Mouse (Mus musculus) heart, embryonic 13.5 days (tissue): ENCODE measurements around the gene Metap2. TPM values are rescaled to one million over a fixed set of nuclear protein-coding genes. Genes with fewer than 3 reads are reported as not detected.
"Not testable (repeated sequence)": the region's sequence is repeated elsewhere in the genome, so short reads cannot be mapped to it uniquely, and the experiment has no call there.

Source experiments
- ATAC-seq: fragments of 200-750 bp; cut with Nextera tagmentation; 2 replicates; pipeline ENCODE4 v1.8.0; 2017; ENCODE audit warnings: moderate TSS enrichment; ENCODE audit not compliant: insufficient number of reproducible peaks, low FRiP score, low TSS enrichment; ENCODE audit errors: extremely low read depth
- H3K27ac ChIP-seq: fragments of 300-500 bp; sonication (generic); replicated peaks from 2 replicates; pipeline ENCODE4 v1.5.1; 2015; ENCODE audit warnings: moderate library complexity, mild to moderate bottlenecking, inconsistent platforms
- H3K27me3 ChIP-seq: fragments of 300-500 bp; sonication (generic); replicated peaks from 2 replicates; pipeline ENCODE4 v1.6.1; 2015; ENCODE audit warnings: mild to moderate bottlenecking, inconsistent platforms
- H3K36me3 ChIP-seq: fragments of 300-500 bp; sonication (generic); 2 replicates; pipeline ENCODE4 v1.6.1; 2015; ENCODE audit warnings: mild to moderate bottlenecking, inconsistent platforms
- H3K4me1 ChIP-seq: fragments of 300-500 bp; sonication (generic); 2 replicates; pipeline ENCODE4 v1.6.1; 2015; ENCODE audit warnings: inconsistent platforms
- H3K4me2 ChIP-seq: fragments of 300-500 bp; sonication (generic); 2 replicates; pipeline ENCODE4 v1.6.1; 2015; ENCODE audit warnings: inconsistent platforms, mild to moderate bottlenecking, moderate library complexity
- H3K4me3 ChIP-seq: fragments of 300-500 bp; sonication (generic); 2 replicates; pipeline ENCODE4 v1.5.1; 2015; ENCODE audit warnings: moderate library complexity, mild to moderate bottlenecking, inconsistent platforms
- H3K9ac ChIP-seq: fragments of 300-500 bp; sonication (generic); 2 replicates; pipeline ENCODE4 v1.6.1; 2015; ENCODE audit warnings: inconsistent platforms, mild to moderate bottlenecking, moderate library complexity
- H3K9me3 ChIP-seq: fragments of 300-500 bp; sonication (generic); 2 replicates; pipeline ENCODE4 v1.6.1; 2016; ENCODE audit warnings: inconsistent platforms
- WGBS: fragments of 180-500 bp; shearing (Covaris S2); methylation state at CpG from one replicate; pipeline ENCODE4 v1.1.7; 2015; ENCODE audit warnings: mixed read lengths; 5-methylcytosine and 5-hydroxymethylcytosine counted together
- polyA plus RNA-seq: library from polyadenylated mRNA; unstranded; fragments of >200 nt; fragmentation: Nextera tagmentation; extraction: Ambion mirVana; gene quantifications from 2 replicates; pipeline ENCODE4 v1.2.1, GENCODE M21; 2015

The Metap2 gene
- polyA plus RNA-seq, 1 experiment from 2014 or later, result 141 TPM

- no peaks in the 10 kb centered on the region for H3K4me1 ChIP-seq
- peaks cover 14% of the 10 kb centered on the region; the same call in 1 of the 2 replicates for H3K9me3 ChIP-seq
- H3K27me3 ChIP-seq, result no peaks in the 10 kb centered on the region
- H3K36me3 ChIP-seq, result 0 out of 2 replicates have a peak, but pooled peaks cover 4% of the 10 kb centered on the region
- WGBS, result 88% methylated on average over 13 of the region's 13 CpGs
- no peak for ATAC-seq
- no peak overlapping the region for H3K9ac ChIP-seq
- H3K27ac ChIP-seq, result no peak overlapping the region
- H3K4me2 ChIP-seq, result no peak overlapping the region
- no peak overlapping the region for H3K4me3 ChIP-seq
Measured at GRCm38 (mm10) chr10:93846706-93847105, 50.2 kb downstream of the Metap2 start.

DNA sequence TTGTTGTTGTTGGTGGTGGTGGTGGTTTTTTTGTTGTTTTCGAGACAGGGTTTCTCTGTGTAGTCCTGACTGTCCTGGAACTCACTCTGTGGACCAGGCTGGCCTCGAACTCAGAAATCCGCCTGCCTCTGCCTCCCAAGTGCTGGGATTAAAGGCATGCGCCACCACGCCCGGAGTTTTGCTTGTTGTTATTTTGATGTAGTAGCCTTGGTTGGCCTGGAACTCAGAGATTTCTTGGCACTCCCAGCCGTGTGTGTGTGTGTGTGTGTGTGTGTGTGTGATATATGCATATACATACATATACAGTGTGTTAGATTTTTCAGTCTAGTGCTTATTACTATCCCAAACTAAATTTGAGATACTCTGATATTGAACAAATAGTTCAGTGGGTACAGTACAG, 61.8 kb downstream of the Metap2 start:
- H3K36me3 ChIP-seq, ATAC-seq, H3K9ac ChIP-seq, H3K4me2 ChIP-seq, H3K4me3 ChIP-seq, H3K9me3 ChIP-seq, H3K27ac ChIP-seq: not testable (repeated sequence)
- Histone ChIP-seq H3K27me3 (peaks cover 68% of the 10 kb centered on the region), H3K4me1 (peaks cover 22% of the 10 kb centered on the region)
- 85% methylated on average over 7 of the region's 7 CpGs for WGBS

DNA sequence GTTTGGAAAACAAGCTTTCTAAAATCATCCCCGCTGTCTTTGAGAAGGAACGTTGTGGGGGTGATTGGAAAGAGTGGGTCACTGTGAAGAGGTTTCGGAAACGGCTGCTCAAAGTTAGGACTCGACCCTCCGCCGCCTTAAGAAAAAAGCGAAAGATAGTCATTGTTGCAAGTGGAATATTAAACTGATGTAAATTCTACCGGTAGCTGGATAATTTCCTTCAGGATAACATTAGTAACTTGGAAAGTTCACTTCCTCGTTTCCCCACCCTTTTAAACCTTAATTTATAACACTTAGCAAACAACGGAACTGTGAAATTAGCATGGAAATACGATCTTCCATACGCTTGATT, 62.5 kb downstream of the Metap2 start:
- H3K27me3 ChIP-seq, result peaks cover 75% of the 10 kb centered on the region
- peaks cover 22% of the 10 kb centered on the region for H3K4me1 ChIP-seq
- no peak overlapping the region for H3K27ac ChIP-seq
- H3K4me2 ChIP-seq, result peak overlapping the region; percentile 88
- peak overlapping the region; percentile 62 for H3K4me3 ChIP-seq
- no peaks in the 10 kb centered on the region for H3K9me3 ChIP-seq
- ATAC-seq, result no peak
- peak overlapping the region; percentile 58 for H3K9ac ChIP-seq
- no peaks in the 10 kb centered on the region for H3K36me3 ChIP-seq
- WGBS, result 11% methylated on average over 13 of the region's 13 CpGs

GRCm38 (mm10) chr10:93833699-93834393, 63.0 kb downstream of the Metap2 start:
- Histone ChIP-seq H3K36me3 (no peaks in the 10 kb centered on the region), H3K27me3 (peaks cover 76% of the 10 kb centered on the region), H3K9ac (peak overlapping the region; percentile 58), H3K4me2 (peak overlapping the region; percentile 88), H3K4me3 (peak overlapping the region; percentile 62), H3K27ac (no peak overlapping the region), H3K4me1 (peaks cover 22% of the 10 kb centered on the region), H3K9me3 (no peaks in the 10 kb centered on the region)
- peak; percentile 91 for ATAC-seq
- under 1% methylated on average over 71 of the region's 75 CpGs for WGBS

DNA sequence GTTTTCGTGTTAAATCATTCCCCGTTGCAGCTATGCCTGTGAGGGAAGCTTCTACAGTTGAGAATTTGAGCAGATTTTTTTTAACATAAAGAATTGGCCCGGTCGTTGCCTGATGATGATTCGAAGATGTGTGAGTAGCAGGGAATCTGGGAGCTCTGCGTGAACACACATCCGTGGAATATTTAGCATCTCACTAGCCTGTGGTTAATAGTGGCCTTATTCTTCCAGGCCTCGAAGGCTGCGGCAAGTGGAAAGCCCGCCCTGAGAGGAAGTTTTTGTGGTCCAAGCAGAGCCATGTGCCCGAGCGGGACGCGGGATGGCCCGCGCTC, 63.6 kb downstream of the Metap2 start:
- Histone ChIP-seq H3K9ac (no peak overlapping the region; the same call in 1 of the 2 replicates), H3K27ac (no peak overlapping the region), H3K9me3 (no peaks in the 10 kb centered on the region), H3K4me1 (peaks cover 22% of the 10 kb centered on the region), H3K36me3 (no peaks in the 10 kb centered on the region), H3K4me2 (peak overlapping the region; percentile 88), H3K27me3 (peaks cover 76% of the 10 kb centered on the region), H3K4me3 (peak overlapping the region; percentile 62)
- ATAC-seq, result no peak
- WGBS, result 2% methylated on average over 16 of the region's 16 CpGs

GRCm38 (mm10) chr10:93832811-93833210, 64.1 kb downstream of the Metap2 start:
- Histone ChIP-seq H3K4me3 (no peak overlapping the region), H3K9me3 (no peaks in the 10 kb centered on the region), H3K9ac (no peak overlapping the region), H3K4me2 (peak overlapping the region; percentile 88), H3K36me3 (no peaks in the 10 kb centered on the region), H3K27me3 (peaks cover 76% of the 10 kb centered on the region), H3K27ac (no peak overlapping the region), H3K4me1 (peaks cover 22% of the 10 kb centered on the region)
- WGBS, result 41% methylated on average over 9 of the region's 9 CpGs
- ATAC-seq, result no peak

DNA sequence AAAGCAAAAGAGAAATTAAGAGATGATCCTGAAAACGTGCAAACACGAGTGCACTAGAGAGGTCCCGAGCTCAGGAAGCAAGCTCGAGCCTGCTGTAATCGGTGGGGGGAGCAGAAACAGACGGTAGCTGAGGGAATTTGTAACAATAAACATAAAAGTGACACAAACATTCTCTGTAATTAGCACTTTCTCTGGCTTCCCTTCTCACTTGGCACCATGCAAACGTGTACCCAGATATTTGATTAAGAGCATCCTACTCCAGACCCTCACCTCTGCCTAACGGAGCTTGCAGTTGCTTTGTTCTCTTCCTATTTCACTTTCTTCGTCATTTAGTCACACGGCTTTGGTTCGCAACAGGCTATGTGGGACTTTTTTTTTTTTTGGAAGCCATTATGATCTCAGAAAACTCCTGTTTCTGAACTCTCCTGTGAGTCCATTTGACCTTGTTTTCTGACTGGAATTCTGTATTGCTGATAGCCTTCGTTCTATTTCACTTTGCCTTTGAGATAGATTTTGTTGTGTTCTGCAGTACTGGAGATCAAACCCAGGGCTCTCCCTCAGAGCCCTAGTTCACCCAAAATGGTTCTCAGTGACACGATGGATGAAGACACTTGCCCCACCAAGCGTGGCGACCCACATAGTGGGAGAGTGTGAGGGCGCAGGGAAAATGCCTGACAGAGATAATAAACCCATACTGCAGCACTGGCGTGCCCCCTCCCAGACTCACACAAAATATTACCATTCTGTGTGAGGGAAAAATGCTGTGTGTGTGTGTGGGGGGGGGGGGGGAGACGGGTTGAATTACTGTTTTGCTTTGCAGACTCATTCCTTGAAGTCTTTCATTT, 64.9 kb downstream of the Metap2 start:
- Histone ChIP-seq H3K4me2 (peak overlapping the region; percentile 61), H3K9ac (no peak overlapping the region), H3K4me3 (peak overlapping the region; percentile 34), H3K27me3 (peaks cover 75% of the 10 kb centered on the region), H3K36me3 (no peaks in the 10 kb centered on the region), H3K9me3 (no peaks in the 10 kb centered on the region), H3K4me1 (peaks cover 22% of the 10 kb centered on the region), H3K27ac (no peak overlapping the region)
- 5% methylated on average over 18 of the region's 18 CpGs for WGBS
- ATAC-seq, result no peak

DNA sequence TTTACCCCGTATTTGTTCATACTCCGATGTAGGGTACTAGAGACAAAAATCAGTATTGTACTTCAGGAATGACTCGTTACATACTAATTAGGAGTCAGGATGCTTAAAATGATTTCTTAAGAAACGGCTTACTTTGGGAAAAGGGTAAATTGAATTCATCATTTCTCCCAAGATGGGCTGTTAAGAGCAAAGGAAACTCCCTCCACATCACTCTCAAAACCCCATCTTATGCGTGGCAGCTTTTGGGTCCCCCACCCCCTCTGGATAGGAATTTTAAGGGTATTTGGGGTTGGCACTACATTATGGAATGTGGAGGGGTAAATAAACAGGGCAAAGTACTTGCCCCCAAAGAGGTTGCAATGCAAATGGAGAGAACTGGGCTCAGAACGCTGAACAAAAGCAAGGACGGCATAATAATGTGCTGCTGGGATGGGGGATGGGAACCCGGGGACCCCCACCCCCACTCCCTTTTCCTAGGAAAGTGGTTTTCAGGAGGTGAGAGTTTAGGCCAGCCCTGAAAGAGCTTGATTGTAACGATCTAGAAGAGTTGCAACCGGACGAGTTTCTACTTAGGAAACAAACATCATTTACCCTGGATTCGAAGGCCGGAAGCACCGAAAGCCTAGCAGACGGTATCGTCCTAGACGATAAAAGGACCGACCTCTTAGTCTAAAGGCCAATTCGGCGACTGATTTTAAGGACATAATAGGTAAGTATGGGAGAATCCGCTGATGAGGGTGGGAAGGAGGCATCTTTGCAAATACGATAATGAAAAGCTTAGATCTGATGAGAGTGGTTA, 65.8 kb downstream of the Metap2 start, which contains the start of gene Usp44:
Gene Usp44 (plus strand): TSS at position 625 of the 799 bp plus-strand sequence.
- peaks cover 22% of the 10 kb centered on the region for H3K4me1 ChIP-seq
- WGBS, result 9% methylated on average over 22 of the region's 22 CpGs
- H3K27ac ChIP-seq, result no peak within 1 kb of the TSS
- peak within 1 kb of the TSS; percentile 61 for H3K4me2 ChIP-seq
- peaks cover 67% of the 10 kb centered on the region for H3K27me3 ChIP-seq
- ATAC-seq, result no peak
- no peaks in the 10 kb centered on the region for H3K9me3 ChIP-seq
- H3K36me3 ChIP-seq, result no peaks in the 10 kb centered on the region
- H3K9ac ChIP-seq, result no peak within 1 kb of the TSS
- H3K4me3 ChIP-seq, result peak within 1 kb of the TSS; percentile 34

DNA sequence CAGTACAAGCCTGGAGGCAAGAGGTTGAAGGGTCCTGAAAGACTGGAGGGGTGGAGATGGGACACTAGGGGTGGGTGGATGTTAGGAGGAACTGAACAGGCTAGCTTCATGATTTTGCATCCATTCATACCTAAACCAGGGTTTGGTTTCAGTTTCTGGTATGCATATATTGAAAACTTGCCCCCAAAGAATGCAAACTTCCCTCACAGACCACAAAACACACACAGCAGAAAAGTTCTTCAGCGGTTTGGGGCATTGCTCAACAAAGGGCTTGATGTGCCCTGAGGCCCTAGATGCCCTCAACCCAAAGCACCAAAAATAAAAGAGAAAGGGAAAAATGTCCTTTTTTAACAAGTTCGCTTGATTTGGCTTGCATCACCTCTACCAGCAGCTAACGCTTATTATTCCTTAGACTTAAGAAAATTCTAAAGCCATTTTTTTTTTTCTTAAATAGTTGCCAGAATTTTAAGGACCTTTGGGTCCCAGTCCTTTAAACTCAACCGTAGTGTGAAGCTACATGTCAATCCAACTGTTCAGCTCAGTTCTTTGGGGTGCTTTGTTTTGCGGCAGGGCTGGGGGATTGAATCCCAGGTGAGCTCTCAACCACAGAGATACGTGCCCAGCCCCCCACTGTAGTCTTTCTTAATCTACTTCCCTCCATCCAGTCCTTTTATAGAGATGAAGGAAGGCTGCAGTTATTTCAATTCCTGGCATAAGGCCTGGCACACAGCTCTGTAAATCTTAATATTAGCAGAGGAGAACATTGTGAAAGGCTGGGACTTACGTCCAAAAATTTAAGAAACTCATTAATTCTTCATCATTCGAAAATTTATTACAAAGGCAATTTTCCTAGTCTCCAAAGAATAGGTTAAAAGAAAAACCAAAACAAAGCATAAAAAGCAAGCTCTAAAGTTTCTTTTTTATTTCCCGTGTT, 66.7 kb downstream of the Metap2 start:
- H3K36me3 ChIP-seq, result no peaks in the 10 kb centered on the region
- WGBS, result 51% methylated on average over 9 of the region's 9 CpGs
- H3K27me3 ChIP-seq, result peaks cover 57% of the 10 kb centered on the region
- H3K27ac ChIP-seq, result no peak overlapping the region
- H3K4me3 ChIP-seq, result no peak overlapping the region
- no peak for ATAC-seq
- H3K9me3 ChIP-seq, result no peaks in the 10 kb centered on the region
- H3K4me1 ChIP-seq, result peaks cover 22% of the 10 kb centered on the region
- no peak overlapping the region for H3K9ac ChIP-seq
- H3K4me2 ChIP-seq, result no peak overlapping the region

DNA sequence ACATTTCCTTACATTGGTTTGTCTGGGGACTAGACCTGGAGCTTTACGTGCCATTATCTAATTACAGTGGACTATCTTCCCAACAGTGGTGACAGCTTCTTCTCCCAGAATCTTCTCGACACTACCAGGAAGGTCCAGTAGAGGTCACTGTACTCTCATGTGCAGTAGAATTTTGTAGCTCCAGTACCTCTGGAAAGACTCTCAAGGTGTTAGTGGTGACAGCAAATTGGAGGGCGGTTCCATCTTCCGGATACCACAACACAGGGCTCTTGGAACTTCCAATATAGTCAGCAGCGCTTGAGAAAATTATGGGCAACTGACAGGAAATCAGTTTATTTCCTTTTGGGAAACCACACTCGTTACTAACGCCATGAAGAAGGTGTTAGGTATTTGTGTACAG, 78.2 kb downstream of the Metap2 start:
- 29% methylated on average over 7 of the region's 7 CpGs for WGBS
- no peaks in the 10 kb centered on the region for H3K4me1 ChIP-seq
- no peak overlapping the region for H3K27ac ChIP-seq
- no peaks in the 10 kb centered on the region for H3K36me3 ChIP-seq
- no peak overlapping the region for H3K4me3 ChIP-seq
- ATAC-seq, result no peak
- peaks cover 38% of the 10 kb centered on the region for H3K27me3 ChIP-seq
- no peak overlapping the region for H3K4me2 ChIP-seq
- H3K9ac ChIP-seq, result no peak overlapping the region
- H3K9me3 ChIP-seq, result no peaks in the 10 kb centered on the region
